Mouse (Mus musculus) adrenal gland, adult 18-20 months (tissue): ENCODE results near the gene Fancc. TPM values are rescaled to one million over a fixed set of nuclear protein-coding genes. Genes with fewer than 3 reads are reported as not detected.
"Not testable (repeated sequence)": the region's sequence is repeated elsewhere in the genome, so short reads cannot be mapped to it uniquely, and the experiment has no call there.

Experiments used
- DNase-seq, 2 experiments: peaks; one replicate each; pipeline ENCODE4 v3.0.0; 2021 to 2022; ENCODE audit warnings: low spot score in 2 of 2
- total RNA-seq, 2 experiments: library from RNA; stranded (reverse); gene quantifications; 1 replicate in 1 of 2; 2 replicates in 1 of 2; pipeline ENCODE4 v1.2.3; 2021

Fancc gene
- total RNA-seq, 2 experiments from 2014 or later, result 6.9 to 8.1 TPM

DNA sequence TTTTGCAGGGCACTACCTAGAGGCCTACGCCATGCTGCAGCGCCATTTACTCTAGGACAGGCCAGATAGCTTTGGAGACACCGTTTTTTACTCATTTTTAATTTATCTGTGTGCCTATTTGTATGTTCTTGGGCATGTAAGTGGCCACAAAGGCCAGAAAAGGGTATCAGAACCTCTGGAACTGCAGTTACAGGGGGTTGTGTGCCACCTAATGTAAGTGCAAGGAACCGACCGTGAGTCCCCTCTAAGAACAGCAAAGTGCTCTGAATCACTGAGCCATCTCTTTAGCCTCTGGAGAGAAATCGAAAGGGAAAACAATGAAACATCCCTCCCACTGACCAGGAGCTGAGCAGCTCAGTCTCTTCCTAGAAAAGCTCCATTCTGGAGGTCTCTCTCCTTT is 174.3 kb downstream of the Fancc start:
- DNase-seq, result no peak

DNA sequence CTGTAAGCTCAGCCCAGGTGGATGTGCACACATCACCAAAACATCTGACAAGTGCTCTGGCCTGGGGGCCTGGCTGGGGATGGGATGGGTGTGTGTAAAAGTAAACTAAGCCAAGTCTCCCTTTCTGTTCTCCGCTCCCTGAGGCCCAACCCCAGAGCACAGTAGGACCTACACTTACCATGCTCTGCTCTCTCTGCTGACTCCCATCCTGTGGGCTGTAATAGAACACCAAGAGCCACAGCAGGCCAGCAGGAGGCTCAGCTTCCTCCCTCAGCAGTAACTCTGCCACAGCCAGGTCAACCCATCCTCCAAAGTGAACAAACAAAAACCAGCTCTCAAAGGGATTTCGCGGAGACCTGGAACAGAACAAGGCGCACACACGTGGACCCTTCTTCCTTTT is 175.4 kb downstream of the Fancc start:
- DNase-seq, result no peak

DNA sequence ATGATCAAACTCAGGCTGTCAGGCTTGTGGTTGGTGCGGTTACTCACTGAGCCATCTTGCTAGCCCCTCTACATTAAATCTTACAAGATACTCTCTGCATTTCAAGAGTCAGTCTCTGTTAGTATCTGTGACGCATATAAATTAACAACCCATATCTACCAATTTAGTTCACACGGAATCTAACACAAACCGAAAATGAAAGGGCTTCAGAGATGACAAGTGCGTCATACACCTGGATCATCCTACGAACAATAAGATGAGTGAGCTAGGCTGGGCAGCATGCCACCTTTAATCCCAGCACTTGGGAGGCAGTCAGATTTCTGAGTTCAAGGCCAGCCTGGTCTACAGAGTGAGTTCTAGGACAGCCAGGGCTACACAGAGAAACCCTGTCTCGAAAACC is 177.3 kb downstream of the Fancc start:
- no peak for DNase-seq

DNA sequence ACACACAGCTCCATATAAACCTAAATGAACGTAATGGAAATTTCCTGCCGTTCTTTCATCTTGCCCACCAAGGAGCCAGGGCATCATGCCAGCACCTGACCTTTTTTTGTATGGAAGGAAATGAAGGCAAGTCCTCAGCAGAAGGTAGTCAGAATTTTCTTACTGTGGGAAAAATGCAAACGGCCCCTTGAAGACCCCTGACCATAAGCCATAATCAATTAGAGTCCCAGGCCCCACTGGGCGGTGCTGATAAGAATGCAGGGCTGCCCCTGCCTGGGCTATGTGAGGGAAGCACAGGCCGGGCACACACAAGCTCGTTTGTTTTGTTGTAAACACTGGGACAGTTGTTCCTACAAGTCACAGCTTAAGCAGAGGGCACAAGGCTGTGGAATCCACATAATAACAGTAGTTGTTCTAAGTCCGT is 179.4 kb downstream of the Fancc start:
- peak in 1 of 2 experiments; percentile 35 for DNase-seq

DNA sequence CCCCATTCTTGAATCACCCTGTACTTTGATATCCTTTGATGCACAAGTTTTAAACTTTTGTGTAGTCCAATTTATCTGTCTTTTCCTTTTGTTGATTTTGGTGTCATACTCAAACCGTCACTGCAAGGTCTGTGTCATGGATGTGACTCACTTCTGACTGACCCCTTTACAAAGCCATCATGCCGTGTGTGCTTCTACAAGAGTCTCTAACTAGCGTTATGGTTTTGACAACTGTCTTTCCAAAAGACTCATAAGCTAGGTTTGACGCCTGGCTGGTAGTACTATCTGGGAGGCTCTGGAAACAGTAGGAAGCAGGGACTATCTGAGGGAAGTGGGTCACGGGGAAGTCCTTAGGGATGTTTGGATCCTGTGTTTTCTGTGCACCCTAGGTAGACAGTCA is 180.7 kb downstream of the Fancc start:
- DNase-seq, result no peak

DNA sequence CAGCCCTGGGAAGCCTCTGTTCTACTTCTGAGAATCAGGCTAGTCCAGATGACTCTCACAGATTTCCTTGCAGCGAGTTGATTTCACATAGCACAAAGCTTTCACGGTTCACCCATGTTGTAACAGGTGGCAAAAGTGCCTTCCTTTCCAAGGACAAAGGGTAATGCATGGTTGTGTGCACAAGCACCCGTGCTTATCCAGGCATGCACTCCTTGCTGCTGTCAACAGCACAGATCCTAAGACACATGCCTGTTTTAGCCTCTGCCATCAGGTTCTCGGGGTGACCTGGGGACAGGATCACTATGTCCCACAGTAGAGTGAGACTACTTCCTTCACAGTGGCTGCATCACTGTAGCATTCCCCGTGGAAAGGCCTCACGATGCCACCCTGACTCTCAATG is 181.3 kb downstream of the Fancc start:
- no peak for DNase-seq

DNA sequence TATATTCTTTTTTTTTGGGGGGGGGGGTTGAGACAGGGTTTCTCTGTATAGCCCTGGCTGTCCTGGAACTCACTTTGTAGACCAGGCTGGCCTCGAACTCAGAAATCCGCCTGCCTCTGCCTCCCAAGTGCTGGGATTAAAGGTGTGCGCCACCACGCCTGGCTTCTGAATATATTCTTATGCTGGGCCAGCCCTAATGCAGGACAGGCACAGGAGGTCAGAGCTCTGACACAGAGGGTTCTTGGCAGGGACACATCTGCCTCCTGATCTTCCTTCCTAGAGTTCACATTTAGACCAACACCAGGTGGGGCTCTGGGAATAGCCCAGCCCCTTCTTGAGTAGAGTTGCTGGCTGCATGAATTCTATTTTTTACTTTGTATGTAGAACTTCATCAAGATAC is 182.0 kb downstream of the Fancc start:
- DNase-seq, result not testable (repeated sequence)

DNA sequence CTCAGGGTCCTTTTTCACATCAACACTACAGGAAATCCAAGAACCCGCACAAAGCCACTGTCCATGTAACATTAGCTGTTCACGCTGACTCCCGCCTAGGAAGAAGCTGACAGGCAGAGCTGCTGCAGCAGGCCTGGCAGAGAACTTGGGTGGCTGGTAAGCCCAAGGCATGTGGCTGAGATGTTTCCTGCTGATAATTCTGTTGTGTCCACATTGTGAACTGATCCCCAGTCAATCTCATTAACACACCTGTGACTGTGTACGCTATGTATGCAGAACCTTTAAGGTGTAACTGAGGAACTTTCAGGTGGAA is 182.5 kb downstream of the Fancc start:
- no peak for DNase-seq

DNA sequence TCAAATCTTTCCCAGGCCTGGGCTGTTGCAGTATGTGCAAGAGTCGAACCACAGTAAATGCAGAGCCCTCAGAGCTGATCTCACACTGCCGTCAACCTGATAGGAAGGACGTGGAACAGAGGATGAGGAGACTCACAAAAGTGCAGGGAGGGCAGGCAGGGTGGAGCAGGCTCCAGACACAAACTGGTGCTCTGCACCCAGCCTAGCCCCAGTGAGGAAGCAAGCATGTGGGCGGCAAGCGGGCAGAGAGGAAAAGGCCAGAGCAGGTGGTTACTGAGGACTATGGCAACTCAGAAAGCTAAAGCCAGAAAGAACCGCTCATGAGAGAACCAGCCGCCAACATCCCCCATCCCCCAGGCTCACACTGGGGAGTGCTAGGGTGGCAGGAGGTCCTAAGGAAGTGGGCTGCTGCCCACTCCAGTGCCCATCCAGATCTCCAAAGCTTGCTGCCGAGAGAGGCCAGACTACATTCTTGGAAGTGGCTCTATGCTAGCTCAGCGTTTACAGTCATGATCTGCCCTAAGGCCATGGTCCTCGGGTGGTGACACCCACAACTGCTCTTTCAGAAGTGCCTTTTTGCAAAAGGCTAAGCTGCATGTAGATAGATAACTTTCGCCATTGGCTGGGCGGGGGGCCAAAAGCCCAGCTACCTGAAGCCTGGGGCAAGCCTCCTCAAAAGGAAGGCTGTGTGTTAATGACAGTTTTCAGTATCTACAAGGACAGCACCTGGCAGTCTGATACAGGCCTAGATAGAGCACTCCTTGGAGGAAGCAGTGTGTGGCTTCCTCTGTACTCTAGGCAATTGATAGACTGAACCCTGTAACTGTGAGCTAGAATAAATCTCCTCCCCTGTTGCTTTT is 183.1 kb downstream of the Fancc start:
- DNase-seq, result no peak

DNA sequence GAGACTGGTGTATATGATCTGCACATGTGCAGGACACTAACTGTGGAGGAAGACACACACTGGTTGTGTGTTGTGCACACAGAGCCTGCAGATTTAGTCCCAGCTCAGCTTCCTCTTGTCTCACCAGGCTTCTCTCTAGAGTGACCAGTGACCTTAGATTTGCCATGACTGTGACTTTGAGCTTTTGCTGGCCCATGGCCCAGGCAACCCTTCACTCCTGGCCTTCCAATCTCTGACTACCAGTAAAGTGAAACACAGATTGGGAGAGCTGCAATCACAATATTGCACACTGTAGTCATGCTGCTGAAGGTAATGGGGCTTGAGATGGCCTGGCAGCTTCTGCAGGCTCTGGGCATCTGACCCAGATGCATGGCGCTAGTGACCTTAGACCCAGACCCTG is 183.8 kb downstream of the Fancc start:
- DNase-seq, result no peak

DNA sequence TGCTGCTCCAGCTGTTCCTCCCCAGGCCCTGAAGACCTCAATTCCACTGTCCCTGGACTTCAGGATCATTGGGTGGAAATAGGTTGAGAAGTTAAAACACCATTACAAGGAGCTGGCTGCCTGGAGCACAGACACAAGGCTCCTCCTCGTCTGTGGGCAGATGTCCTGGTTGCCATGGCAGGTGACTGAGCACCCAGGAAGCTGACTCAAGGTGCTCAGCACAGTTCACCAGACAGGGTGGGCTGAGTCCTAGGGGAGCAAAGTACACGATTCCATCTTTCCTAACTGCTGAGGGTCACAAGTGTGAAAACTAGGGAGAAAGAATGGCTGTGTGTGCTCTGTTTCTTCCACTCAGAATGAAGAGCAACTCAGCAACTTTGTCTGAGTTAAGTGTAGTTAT is 185.9 kb downstream of the Fancc start:
- no peak for DNase-seq

DNA sequence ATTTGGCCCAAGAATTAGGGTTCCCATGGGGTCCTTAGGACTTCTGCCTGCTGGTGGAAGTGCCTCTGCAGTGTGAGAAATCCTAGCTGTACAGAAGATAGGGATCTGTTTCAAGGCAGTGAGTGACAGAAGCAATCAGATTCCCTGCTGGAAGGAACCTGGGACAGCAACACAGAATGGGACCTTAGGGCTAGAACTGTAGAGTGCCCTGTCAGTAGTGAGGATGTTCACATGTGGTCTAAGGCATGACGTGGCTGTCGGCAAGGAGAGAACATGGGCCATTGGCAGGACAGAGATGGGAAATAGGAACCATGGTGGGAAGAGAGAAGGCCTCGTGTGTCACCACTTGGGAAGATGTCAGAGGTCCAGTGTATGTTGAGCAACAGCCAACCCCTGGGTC is 187.5 kb downstream of the Fancc start:
- no peak for DNase-seq

DNA sequence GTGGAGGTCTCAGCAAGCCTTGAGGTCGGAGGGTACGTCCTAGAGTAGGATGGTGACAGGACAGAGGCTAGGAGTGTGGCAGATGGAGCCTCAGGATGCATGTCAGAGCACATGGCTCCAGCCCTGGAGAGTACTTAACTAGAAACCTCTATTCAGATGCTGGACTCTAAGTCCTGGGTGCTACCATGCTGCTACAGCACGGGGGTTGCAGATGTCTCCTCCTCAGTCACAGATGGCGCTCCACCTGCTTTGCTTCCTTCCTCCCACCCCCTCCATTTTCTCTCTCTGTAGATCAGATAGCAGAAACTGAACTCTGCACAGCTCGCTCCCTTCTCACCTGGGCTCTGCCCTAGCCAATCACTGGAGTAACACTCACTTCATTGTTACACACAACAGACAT is 190.3 kb downstream of the Fancc start:
- DNase-seq, result no peak

DNA sequence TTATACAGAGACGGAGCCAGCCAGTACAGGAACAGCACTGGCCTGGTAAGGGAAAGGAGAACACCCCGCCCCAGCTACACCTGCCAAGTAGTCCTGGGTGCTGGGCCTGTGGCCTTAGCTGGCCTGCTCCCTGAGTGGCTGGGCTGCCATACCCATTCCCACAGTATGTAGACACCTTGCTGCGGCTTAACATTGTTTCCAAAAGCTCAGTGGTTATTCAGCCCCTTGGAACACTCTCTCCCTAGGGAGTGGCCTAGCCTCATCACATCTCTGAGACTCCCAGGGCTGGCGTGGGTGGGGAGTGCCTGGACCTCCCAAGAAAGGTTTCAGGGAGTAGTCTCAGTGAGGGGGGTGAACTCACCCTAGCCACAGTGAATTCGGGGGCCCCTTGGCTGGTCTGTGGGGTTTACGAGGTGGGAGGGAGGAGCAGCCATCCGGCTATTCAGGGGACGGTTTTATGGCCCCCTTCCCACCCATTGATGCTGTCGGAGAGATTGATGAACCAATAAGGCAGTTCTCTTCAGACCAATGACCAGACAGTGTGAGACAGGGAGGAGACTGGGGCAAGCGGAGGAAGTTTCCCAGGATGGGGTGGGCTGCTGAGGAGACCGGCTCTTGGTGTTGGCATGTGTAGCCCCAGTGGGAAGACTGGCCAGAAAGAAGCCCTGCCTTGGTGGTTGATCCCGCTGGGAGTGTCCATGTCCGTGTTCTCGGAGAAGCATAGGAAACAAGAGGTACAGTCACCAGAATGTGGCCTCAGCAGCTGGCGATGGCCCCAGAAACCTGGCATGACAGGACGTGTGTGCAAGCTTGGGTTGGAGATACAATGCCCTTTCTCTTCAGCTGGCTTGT is 191.7 kb downstream of the Fancc start:
- DNase-seq, result no peak

DNA sequence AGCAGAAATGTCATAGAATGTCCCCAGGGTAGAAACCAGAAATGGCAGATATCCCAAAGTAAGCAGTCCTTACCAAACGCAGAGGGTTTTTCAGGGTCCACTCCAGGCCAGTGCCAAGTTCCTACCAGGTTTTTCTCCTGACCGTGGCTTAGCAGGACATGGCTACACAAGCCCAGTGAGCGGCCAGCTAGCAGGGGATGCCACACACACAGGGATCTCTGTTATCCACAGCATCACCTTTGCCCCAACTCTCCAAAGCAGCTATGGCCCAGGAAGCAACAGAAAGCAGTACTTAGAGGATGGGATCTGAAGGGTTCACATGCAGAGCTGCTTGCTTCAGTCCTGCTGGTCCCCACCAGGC is 192.3 kb downstream of the Fancc start:
- no peak for DNase-seq

DNA sequence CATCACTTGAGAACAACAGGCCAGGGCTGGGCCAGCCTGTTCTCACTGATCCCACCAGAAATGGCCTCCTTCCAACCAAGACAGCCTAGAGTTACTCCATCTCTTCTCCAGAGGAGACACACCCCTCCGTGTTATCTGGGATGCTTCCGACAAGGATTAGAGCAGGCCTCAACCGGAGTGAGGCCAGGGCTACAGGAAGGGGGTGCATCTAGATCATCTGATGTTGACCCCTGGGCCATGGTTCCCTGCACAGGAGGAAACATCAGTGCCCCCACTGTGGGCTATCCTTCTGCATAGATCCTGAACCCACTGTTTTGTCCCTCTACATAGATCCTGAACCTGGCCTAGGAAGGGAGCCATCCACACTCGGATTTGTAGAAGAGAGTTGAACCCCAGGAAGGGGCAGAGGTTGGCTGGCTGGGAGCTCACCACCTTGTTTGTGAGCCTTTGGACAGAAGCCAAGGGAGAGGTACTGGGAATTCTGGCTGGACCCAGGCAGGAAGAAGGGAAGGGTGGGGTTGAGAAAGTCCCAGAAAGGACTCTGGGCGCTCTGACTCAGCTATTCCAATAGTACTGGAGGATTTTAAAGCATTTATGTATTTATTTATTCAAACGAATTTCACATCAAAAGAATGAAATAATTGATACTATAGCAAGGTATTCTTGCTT is 192.8 kb downstream of the Fancc start:
- DNase-seq, result no peak

DNA sequence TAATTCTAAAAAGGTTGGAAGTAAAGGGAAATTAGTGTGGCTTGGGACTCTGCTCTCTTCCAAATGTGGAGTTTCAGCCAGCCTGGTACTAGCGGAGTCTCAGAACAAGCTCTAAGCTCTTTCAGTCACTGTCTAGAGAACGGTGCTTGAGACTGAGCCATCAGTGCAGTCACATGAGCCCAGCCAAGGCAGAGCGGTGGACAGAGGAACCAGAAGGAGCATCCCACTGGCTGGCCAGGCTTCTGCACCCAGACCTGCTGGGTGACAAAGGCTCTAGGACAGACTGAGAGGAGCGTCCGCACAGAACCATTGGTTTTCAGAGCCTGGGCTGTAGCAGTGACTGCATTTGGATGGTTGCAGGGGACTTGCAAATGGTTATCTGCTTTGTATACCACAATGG is 194.7 kb downstream of the Fancc start:
- no peak for DNase-seq

DNA sequence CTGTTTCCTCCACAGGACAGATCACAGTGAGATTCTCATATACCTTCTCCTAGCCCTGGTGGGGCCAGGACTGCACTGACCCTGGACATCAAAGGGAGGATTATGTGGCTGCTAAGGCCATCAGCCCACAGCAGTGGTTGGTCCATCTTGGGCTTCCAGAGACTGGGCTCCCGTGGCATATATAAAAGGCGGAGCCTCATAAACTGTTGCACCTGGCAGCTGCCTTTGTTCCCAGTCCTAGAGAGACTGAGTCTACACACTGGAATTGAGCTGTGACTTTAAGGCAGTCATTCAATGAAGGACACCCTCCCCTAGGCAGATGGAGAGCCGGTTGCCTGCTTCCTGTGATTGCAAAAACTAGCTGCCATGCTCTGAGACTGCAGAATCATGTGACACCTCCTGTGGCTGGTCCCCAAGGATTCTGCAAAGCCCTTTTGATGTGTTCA is 195.3 kb downstream of the Fancc start:
- DNase-seq, result no peak

DNA sequence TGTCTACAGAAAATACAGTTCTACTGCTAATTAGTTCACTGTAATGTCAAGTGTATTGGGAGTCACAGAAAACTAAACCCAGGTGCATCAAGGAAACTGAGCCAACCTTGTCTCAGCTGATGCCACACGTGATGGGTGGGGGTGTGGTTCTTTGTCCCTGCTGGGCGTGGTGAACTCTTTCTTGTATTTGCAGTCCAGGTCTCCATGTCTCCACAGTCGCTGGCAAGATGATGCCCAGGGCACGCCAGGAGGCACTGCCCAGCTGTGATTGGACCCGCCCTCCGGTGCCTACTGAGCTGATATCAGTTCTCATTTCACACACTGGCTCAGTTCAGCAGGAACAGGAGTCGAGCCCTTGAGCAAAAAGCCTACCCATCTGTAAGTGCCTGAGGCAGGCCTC is 196.1 kb downstream of the Fancc start:
- DNase-seq, result no peak

DNA sequence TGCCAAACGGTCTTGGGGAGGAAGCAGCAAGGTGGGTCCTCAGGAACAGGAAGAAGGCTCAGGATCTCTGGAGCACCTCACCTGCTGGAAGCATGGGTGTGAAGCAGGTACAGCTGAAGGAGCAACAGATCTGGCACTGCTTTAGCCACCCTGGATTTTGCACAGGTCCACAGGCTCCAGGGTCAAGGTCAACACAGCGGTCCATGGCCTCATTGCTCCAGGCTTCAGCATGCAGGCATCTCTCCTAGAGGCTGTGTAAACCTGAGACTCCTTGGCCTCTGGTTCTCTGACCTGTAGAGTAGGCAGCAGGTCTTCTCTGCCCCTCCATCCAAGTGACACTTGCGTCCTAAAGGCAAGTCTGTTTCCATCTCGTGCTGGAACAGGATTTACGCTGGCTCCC is 198.1 kb downstream of the Fancc start:
- no peak for DNase-seq

DNA sequence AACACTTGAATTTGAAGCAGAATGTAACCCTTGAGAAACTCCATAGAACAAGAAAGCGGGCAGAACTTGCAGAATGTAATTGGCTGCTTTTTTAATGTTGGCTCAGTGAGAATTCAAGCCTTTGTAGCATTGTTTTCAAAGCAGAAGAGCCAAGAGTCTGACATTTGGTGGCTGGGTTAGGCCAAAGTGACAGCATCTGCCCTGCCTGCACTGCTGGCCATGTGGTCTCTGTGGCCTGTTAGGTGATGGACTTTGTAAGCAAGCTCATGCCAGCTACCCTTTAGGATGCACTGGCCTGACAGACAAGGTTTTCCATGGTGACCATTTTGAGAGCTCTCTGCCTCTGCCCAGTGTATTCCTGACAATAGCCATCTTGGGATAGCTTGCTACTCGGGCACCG is 199.1 kb downstream of the Fancc start:
- DNase-seq, result no peak

DNA sequence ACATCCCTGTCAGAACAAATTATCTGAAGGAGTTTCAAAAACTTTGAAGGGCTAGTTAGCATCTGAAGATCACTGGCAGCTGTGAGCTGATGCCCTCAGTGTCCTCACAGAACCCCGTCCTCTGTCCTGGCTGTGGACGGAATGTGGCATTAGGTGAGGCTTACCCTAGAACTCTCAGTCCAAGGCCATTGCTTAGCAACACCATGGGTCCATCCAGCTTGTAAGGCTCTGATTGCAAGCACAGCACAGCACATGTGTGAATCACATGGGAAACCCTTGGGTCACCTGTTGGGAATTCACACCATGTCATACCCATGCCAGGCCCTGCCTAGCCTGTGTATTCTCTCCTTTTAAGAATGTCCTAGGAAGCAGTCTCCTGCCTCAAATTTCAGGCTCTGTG is 200.1 kb downstream of the Fancc start:
- no peak for DNase-seq
